15 mouse cellular contexts compared by ENCODE assay signal in the genomic region with DNA sequence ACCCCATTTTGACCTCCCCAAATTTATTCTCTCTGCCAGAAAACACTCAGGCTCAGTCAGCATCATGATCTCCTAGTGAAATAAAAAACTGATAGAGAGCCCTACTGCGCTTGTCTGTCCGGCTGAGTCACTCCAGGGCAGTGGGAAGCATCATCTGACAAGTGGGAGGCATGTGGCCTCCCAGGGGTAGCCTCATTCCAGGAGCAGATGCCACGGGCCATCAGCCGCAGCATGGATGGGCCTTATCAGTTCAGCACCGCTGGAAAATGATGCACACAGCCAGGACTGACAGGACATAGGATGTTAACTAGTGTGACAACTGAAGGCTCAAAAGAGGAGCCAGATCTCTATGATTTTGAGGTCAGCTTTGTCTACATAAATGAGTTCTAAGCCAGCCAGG.
"Had no signal": no experiment of that assay in that cellular context is flagged by ENCODE, and none has a peak within 500 bp of the region (broad histone marks: within the 10 kb centered on the region; RNA-seq: fewer than 3 reads in every experiment).

No protein-coding gene starts in this region.

- H3K9me3 ChIP-seq: limb, embryonic 15.5 days; liver, embryonic 12.5 days; midbrain, embryonic 12.5 days had no signal

- H3K27ac ChIP-seq: kidney, postnatal 0 days; limb, embryonic 15.5 days; liver, embryonic 12.5 days; midbrain, embryonic 12.5 days had no signal

- H3K4me2 ChIP-seq: limb, embryonic 15.5 days; liver, embryonic 12.5 days; lung, embryonic 14.5 days; midbrain, embryonic 12.5 days had no signal

- H3K9ac ChIP-seq: limb, embryonic 15.5 days; liver, embryonic 12.5 days; lung, embryonic 14.5 days; midbrain, embryonic 12.5 days had no signal

- DNase-seq: kidney, adult 9 months; kidney, postnatal 36 days; layer of hippocampus, adult 9-11 months; layer of hippocampus, postnatal 36 days; lung, embryonic 14.5 days; lung, postnatal 10 days; lung, postnatal 4 days; right cerebral cortex, postnatal 14 days; thymus, adult 2 months; thymus, postnatal 36 days had no signal

- H3K4me1 ChIP-seq: limb, embryonic 15.5 days; liver, embryonic 12.5 days; midbrain, embryonic 12.5 days had no signal

- ATAC-seq: liver, embryonic 12.5 days; midbrain, embryonic 16.5 days had no signal

- H3K4me3 ChIP-seq: limb, embryonic 15.5 days; liver, embryonic 12.5 days; midbrain, embryonic 12.5 days had no signal

- H3K27me3 ChIP-seq: limb, embryonic 15.5 days; liver, embryonic 12.5 days; midbrain, embryonic 12.5 days had no signal
